Mouse (Mus musculus) gastrocnemius, adult 2 months (tissue): ENCODE measurements around the gene Samd13. TPM values are rescaled to one million over a fixed set of nuclear protein-coding genes. Genes with fewer than 3 reads are reported as not detected.
A peak's percentile ranks its signal among the peaks of the same experiment; 100 is the strongest.

Source experiments
- DNase-seq: peaks from one replicate; pipeline ENCODE4 v3.0.0; 2022
- H3K27ac ChIP-seq: fragments of 200-600 bp; 2 replicates; pipeline ENCODE4 v1.8.1; 2022; ENCODE audit warnings: mild to moderate bottlenecking
- H3K4me3 ChIP-seq: fragments of 200-600 bp; 2 replicates; pipeline ENCODE4 v1.8.1; 2022; ENCODE audit warnings: mild to moderate bottlenecking, moderate library complexity
- CTCF ChIP-seq: fragments of 200-600 bp; IDR thresholded peaks from 2 replicates; pipeline ENCODE4 v1.8.1; 2022; ENCODE audit warnings: antibody characterized with exemption, mild to moderate bottlenecking, moderate library complexity
- intact Hi-C: fragments of 180-260 bp; cut with DNase I; formaldehyde crosslinking; loops from one replicate; pipeline ENCODE4 v1.15.1; 2025
- total RNA-seq, 2 experiments: library from RNA; stranded (reverse); gene quantifications; 2 replicates each; pipeline ENCODE4 v1.2.3; 2021

Gene Samd13
- total RNA-seq, 2 experiments from 2014 or later = 0.59 to 2.2 TPM

DNA sequence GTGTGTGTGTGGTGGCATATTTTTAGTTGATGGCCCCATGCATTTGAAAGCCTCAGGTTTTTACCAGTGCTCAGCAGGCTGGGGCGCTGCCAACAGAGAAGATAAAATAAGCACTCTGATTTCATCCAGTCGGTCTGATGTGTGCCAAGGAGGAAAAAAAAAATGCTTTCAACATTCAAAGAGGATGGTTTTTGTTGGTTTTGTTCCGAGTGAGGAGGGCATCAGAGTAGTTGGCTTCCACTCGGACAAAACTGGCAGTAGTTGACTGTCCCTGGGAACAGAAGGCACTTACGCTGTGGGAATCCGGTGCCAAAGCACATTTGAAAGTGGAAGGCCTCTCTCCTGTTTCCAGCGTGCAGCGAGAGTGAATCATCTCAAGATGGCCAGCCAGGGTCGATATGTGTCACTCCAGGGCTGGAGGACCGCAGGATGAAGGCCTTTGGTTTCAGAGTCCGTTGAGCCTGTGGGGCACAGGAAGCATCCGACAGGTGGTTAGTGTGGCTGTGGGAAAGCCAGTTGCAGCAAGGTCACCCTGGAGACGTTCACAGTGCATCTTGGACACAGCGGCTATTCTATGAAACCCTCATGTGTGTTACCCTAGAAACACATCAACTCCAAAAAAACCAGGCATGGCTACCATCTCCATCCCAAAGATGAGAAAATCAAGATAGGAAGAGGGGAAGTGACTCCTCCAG lies 64.7 kb downstream of the Samd13 start:
- H3K27ac ChIP-seq = no peak overlapping the region
- DNase-seq = peak; percentile 53
- intact Hi-C loops = no loop called here
- no peak for TF ChIP-seq CTCF
- peak overlapping the region; percentile 57 for H3K4me3 ChIP-seq

GRCm38 (mm10) chr3:146620101-146620500 lies 65.3 kb downstream of the Samd13 start:
- no peak for TF ChIP-seq CTCF
- no peak overlapping the region for H3K4me3 ChIP-seq
- H3K27ac ChIP-seq = no peak overlapping the region
- intact Hi-C loops = no loop called here
- no peak for DNase-seq

DNA sequence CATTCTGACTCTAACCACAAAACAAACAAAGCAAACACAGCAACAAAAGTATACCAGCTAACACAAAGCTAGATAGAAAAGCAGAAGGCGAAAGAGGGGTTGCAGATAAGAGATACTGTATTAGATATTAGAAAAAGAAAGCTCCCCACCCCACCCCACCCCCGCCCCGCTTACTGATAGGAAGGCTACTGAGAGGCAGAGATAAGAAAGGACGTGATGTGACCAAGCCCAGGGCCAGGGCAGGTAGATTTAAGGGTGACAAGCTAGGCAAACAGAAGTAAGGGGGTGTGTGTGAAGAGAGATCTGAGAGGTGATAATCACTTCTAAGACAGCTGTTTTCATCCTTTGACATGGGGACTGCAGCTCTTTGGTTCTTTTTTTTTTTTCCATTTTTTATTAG lies 67.0 kb downstream of the Samd13 start:
- TF ChIP-seq CTCF = no peak
- no peak overlapping the region for H3K4me3 ChIP-seq
- intact Hi-C loops = no loop called here
- DNase-seq = no peak
- H3K27ac ChIP-seq = no peak overlapping the region

DNA sequence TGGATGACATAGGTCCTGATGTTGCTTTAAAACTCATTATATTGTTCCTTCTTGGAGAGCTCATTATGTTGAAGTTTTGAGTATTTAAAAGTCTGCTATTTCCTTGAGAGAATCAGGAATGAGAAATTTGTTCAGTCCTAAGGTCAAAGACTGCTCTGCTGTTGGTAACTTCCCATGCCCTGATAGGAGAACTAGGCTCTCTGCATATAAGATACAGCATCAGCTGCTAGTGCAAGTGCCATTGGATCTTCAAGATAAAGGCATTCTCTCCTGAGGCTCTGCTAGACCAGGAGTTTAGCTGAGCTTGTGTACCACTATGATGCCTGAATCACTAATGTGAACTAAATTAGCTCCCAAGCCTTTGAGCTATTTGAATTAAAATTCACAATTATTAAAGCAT lies 67.4 kb downstream of the Samd13 start:
- no peak for TF ChIP-seq CTCF
- intact Hi-C loops = no loop called here
- Histone ChIP-seq H3K4me3 (no peak overlapping the region), H3K27ac (no peak overlapping the region)
- no peak for DNase-seq

GRCm38 (mm10) chr3:146616533-146617283 lies 68.7 kb downstream of the Samd13 start:
- intact Hi-C loops = no loop called here
- Histone ChIP-seq H3K27ac (no peak overlapping the region), H3K4me3 (no peak overlapping the region)
- TF ChIP-seq CTCF = no peak
- DNase-seq = no peak

DNA sequence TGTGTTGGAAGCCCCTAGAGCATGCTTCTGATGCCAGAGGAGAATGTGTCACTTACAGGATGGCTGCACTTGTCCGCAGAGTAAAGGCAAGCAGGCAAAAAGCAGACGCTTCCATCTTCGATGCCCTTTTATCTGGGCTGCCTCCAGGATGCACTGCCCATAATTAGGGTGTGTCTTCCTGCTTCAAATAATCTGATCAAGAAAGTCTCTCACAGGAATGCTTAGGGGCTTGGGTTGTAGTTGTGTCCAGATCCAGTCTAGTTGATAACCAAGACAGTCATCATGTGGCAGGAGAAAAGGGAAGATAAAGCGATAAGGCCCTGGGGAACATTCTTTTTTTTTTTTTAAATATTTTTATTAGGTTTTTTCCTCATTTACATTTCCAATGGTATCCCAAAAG lies 69.9 kb downstream of the Samd13 start, which contains the start of gene Dnase2b:
Gene Dnase2b (minus strand): TSS at position 101 of the 400 bp plus-strand sequence.
- DNase-seq = no peak
- no peak within 1 kb of the TSS for H3K27ac ChIP-seq
- intact Hi-C loops = no loop called here

GRCm38 (mm10) chr3:146611821-146612220 lies 73.6 kb downstream of the Samd13 start:
- TF ChIP-seq CTCF = no peak
- no peak for DNase-seq
- Histone ChIP-seq H3K27ac (no peak overlapping the region), H3K4me3 (no peak overlapping the region)
- intact Hi-C loops = no loop called here

More for the DNA sequence above, 69.9 kb downstream of the Samd13 start, which contains the start of gene Dnase2b:
- no peak within 1 kb of the TSS for H3K4me3 ChIP-seq
- TF ChIP-seq CTCF = no peak

- Histone ChIP-seq H3K27ac (no peak overlapping the region), H3K4me3 (no peak overlapping the region)
- TF ChIP-seq CTCF = no peak
- intact Hi-C loops = no loop called here
- DNase-seq = no peak
These were observed 74.1 kb downstream of the Samd13 start for GRCm38 (mm10) chr3:146611261-146611660.

DNA sequence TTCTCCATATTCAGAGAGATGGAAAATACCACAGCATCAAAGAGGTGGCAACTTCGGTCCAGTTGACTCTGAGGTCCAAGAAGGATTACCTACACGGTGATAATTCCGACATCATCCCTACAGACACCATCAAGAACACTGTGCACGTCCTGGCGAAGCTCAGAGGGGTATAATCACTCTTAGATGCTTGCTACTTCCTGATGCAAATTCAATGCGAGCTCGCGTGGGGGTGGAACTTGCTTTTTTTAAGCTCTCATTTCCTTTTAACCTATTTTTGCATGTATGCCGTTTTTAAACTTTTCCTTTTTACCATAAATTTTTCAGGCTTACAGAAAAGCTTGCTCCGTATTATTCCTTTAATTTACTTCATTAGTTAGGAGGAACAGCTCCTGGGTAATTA lies 75.1 kb downstream of the Samd13 start:
- no peak overlapping the region for H3K4me3 ChIP-seq
- TF ChIP-seq CTCF = no peak
- no peak for DNase-seq
- intact Hi-C loops = no loop called here
- H3K27ac ChIP-seq = no peak overlapping the region

- Histone ChIP-seq H3K4me3 (no peak overlapping the region), H3K27ac (no peak overlapping the region)
- intact Hi-C loops = no loop called here
- TF ChIP-seq CTCF = no peak
- DNase-seq = no peak
These were observed 78.0 kb downstream of the Samd13 start for GRCm38 (mm10) chr3:146607368-146607767.

GRCm38 (mm10) chr3:146604647-146605046 lies 80.7 kb downstream of the Samd13 start:
- intact Hi-C loops = no loop called here
- Histone ChIP-seq H3K4me3 (no peak overlapping the region), H3K27ac (no peak overlapping the region)
- no peak for TF ChIP-seq CTCF
- DNase-seq = no peak

DNA sequence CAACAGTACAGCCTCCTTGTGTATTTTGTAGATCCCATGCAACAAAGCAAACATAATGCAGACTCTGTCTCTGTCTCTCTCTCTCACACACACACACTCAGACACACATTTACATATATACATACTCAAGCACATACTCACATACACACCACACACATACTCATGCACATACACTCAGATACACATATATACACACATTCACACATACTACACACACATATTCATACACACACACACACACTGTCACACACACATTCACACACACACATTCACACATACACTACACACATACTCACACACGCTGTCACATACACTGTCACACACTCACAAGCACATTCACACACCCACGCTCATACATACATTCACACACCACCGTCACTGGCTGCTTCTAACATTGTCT lies 82.9 kb downstream of the Samd13 start:
- intact Hi-C loops = no loop called here
- Histone ChIP-seq H3K27ac (no peak overlapping the region), H3K4me3 (no peak overlapping the region)
- DNase-seq = no peak
- TF ChIP-seq CTCF = no peak

DNA sequence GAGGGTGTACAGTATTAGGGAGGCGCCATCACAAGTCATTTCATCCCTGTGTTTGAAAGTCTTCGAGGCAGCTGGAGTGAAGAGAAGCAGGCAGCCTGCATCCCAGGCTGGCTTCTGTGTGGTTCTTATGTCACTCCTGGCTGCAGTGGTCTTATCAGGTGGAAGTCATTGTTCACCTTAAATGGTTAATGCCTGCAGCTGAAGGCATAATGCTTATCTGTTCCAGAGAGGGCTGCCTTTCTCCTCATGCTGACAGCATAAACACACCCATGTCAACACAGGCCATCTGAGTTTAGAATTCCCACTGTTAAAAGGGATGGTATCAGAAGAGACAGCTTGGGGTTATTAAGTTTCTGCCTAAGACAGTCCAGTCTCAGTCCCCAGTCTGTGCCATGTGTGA lies 84.2 kb downstream of the Samd13 start:
- no peak for DNase-seq
- no peak overlapping the region for H3K27ac ChIP-seq
- TF ChIP-seq CTCF = no peak
- H3K4me3 ChIP-seq = no peak overlapping the region
- intact Hi-C loops = no loop called here
